Mouse (Mus musculus): ENCODE data around the gene Lmod3.

Gene Lmod3

DNA sequence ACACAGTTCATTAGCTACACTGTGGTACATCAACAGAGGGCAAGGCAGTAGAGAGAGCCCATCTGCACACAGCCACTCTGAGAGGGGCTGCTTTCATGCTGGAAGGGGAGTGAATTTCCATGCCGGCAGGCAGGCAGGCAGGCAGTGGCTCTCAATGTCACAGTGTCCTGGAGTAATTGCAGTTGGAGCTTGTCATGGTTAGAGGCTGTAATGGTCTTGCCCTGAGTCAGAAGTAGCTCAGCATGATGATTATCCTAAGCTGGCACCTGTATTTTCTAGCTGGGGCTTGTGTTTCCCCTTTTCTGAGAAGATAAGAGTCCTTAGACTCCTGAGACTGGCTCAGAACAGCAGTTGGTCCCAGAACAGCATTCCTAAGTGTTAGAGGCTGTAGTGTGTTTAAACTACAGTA is 26.5 kb downstream of the Lmod3 start:
- no peak for DNase-seq (ENCODE audit: low read depth)

DNA sequence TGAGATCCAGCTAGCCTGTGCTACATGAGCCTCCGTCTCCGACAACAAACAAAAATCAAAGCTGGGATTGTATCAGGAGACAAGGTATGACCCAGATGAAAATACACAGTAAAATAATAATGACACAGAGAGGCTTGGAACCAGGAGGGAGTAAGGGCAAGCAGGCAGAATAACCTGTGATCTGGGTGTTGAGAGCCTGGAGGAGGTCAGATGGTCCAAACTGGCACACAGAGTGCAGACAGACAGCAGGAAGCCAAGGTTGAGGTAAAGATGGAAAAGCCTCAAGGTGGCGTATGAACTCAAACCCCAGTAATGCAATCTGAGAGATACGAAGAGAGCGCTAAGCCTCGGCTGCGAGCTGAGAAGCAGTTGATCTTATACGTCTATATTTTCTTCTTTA is 28.1 kb downstream of the Lmod3 start:
- no peak for DNase-seq (ENCODE audit: low read depth)

DNA sequence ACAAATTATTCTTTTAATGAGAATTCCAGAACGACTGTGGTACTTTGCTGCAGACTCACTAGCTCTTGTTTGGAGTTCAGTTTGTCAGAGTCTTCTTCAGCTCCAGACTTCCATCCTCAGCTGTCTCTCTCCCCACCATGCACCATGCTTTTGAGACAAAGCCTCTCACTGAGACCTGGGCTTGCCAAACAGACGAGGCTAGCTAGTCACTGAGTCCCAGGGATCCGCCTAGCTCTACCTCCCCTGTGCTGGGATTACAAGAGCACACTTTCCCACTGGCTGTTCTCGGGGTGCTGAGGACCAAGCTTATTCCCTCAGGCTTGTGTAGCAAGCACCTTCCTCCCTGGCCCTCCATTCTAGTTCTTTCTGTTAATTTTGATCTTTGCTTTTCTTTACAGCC is 29.0 kb downstream of the Lmod3 start:
- DNase-seq (ENCODE audit: low read depth), result no peak

DNA sequence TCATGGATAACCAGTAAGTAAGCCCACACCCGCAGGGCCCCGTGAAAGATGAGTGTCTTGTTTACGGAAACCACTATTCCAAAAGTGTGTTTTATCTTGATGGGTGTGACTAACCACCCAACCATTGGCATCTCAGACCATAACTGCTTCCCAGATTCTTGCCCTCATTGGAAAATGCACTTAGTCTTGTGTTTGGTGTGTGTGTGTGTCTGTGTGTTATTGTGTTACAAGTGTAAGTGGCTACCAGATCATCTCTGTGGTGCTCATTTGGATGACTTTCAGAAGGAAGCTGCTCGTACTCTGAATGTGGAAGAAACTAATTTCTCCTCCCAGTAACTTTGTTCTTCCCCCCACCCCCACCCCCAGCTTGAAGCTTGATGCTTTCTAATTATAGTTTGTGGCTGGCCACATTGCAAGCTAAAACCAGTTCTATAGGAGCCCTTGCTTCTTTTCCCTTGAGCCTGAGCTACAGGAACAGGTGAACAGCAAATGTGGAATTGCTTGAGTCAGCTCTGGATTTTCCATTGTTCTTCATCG is 29.6 kb downstream of the Lmod3 start:
- no peak for DNase-seq (ENCODE audit: low read depth)

- DNase-seq (ENCODE audit: low read depth), result no peak
These were observed 30.2 kb downstream of the Lmod3 start for GRCm38 (mm10) chr6:97222321-97222720.

- DNase-seq (ENCODE audit: low read depth), result no peak
These were observed 31.1 kb downstream of the Lmod3 start for GRCm38 (mm10) chr6:97221205-97222025.

DNA sequence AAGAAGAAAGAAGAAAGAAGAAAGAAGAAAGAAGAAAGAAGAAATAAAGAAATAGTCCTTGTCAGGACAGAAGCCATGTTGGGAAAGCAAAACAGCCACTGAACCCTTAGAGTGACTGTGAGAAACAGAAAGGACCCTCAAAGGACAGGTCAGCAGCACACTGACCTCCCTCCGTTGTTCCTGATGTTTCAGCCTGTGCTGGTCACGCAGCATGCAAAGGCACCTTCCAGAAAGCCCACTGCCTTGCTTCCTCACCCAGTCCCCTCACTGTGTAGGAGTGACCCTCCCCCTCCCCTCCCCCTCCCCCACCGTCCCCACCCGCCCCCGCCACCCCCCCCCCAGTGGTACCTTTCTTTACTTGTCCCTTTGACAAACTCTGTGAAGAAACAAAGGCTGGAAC is 31.9 kb downstream of the Lmod3 start:
- no peak for DNase-seq (ENCODE audit: low read depth)

GRCm38 (mm10) chr6:97216154-97216821 is 36.3 kb downstream of the Lmod3 start:
- DNase-seq (ENCODE audit: low read depth), result no peak

- no peak for DNase-seq (ENCODE audit: low read depth)
These were observed 40.6 kb downstream of the Lmod3 start for GRCm38 (mm10) chr6:97211981-97212380.

DNA sequence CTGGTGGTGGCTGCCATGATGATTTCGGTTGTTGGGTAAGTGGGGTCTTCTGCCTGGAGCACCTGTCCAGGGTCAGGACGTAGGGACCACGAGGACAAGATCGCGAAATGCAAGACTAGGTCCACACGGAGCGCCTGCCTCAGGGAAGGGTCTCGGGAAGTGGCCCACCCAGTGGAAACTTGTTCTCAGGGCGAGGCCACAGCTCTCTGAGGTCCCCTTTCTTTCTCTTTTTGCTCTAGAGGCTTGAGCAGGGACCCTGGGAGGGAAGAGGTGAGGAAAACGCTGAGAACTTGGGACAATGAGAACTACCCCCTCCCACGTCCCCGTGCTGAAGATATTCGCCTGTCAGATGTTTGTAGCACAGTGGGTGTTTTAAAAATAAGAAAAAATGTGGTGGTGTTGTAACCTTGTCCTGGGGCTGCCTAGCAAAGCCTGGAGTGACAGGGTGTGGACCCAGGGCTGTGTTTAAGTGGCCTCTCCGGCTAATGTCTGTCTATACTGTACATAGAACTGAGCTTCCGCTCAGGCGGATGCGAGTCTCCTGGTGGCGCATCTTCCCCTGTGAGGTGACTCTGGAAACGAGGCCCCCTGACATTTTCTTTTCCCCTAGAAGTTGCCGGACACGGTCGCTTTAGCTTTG is 41.5 kb downstream of the Lmod3 start:
- no peak for DNase-seq (ENCODE audit: low read depth)

DNA sequence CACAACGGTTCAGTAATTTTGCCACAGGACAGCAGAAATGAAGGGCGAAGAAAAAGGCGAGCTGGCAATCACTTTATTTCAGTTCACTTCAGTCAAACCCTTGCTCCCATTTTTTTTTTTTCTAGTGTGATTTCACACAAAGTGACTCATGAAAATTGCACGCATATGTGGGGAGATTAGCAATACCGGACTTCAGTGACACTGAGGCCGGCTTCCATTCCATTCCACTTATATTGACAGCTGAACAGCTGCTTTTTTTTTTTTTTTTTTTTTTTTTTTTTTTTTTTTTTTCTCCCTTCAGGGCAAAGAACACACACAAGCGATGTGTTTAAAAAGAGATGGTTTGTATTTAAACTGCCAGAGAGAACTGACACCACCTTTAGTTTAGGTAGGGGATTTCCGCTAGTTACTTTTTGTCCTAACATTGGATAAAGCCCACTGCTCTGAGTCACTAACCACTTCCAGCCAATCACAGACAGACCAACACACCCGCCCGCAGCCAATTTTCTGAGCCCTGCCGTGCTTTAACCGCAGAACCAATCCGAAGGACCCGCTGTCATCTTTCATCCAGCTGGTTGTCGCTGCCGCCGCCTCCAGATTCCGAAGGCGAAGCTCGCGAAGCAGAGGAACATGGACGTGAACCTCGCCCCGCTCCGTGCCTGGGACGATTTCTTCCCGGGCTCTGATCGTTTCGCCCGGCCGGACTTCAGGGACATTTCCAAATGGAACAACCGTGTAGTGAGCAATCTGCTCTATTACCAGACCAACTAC is 42.2 kb downstream of the Lmod3 start, which contains the start of gene Arl6ip5:
TSS of gene Arl6ip5 (plus strand) at position 499 of the 771 bp plus-strand sequence.
- peak; percentile 85 for DNase-seq (ENCODE audit: low read depth)

DNA sequence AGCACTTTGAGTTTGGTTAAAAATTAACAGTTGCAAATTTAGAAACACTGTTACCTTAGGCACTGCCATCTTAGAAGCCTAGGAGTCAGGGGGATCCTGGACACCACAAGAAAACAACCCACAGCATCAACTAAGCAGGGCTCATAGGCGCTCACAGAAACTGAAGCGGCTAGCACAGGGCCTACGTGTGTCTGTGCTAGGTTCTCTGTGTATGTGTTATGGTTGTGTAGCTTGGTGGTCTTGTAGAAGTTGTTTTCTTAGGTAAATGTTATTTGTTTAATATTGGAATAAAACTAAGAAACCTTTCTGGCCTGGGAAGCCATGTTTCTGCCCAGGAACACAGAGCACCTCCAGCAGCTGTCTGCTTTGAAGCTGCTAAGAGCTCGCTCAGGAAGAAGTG is 42.8 kb downstream of the Lmod3 start:
- DNase-seq (ENCODE audit: low read depth), result no peak

GRCm38 (mm10) chr6:97209201-97209600 is 43.4 kb downstream of the Lmod3 start:
- DNase-seq (ENCODE audit: low read depth), result no peak

DNA sequence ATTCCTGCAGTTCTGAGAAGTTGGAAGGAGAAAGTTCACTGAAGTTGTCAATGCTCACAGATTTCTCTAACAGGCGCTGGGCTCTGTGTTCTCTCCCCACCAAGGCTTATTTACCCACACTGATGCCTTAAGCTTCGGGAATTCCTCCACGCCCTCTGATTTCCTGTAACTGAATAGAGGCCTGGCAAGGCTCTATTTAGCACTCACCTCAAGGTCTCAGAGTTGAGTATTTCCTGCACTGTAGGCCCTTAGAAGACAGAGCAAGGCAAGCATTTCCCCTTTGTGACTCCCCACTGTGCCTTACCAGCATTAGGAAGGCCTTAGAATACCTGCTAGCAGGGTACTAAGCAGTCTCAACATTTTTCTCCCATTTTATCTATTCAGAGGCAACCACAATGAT is 44.2 kb downstream of the Lmod3 start:
- no peak for DNase-seq (ENCODE audit: low read depth)

DNA sequence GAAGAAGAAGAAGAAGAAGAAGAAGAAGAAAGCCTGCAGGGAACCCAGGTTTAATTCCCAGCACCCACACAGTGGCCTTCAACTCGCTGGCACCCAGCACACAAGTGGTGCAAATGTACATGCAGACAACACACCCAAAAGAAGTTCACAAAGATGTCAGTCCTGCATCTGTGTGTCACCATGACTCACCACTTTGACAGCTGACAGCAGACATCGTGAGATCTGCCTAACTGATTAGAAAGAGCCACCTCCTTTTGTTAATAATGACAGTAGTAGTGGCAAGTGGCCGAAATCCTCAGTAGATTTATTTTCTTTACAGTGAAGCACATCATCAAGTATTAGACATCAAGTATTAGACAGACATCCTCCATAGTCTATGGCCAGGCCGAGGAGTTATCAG is 45.5 kb downstream of the Lmod3 start:
- DNase-seq (ENCODE audit: low read depth), result no peak

- peak; percentile 99 for DNase-seq (ENCODE audit: low read depth)
These were observed 47.1 kb downstream of the Lmod3 start, which contains the start of gene Uba3 for GRCm38 (mm10) chr6:97205439-97205885. TSS of gene Uba3 (minus strand) at chr6:97205647.

DNA sequence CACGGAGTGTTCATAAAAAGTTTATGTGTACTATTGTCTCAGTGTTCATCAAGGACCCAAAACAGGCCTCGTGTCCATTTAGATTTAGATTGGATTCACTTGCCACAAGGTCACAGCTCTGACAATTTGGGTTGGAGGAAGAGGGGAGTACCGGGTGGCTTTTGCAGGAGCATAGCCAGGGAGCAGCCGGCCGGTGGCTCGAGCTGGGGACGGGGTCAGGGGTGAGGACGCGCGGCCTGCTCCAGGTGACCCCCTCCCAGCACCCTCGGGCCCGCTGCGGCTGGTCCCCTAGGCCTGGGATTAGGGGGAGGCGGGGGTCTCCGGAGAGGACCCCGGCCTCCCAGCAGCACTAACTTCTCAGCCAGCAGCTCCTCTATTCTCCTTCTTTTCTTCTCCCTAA is 47.6 kb downstream of the Lmod3 start:
- no peak for DNase-seq (ENCODE audit: low read depth)

- DNase-seq (ENCODE audit: low read depth), result no peak
These were observed 48.2 kb downstream of the Lmod3 start for GRCm38 (mm10) chr6:97204252-97204869.

- DNase-seq (ENCODE audit: low read depth), result no peak
These were observed 50.1 kb downstream of the Lmod3 start for GRCm38 (mm10) chr6:97202477-97202876.

GRCm38 (mm10) chr6:97200437-97200836 is 52.1 kb downstream of the Lmod3 start:
- no peak for DNase-seq (ENCODE audit: low read depth)
